Mouse (Mus musculus): Measurements from ENCODE around the gene AY358078. TPM values are rescaled to one million over a fixed set of nuclear protein-coding genes. Genes with fewer than 3 reads are reported as not detected.
"Not testable (repeated sequence)": the region's sequence is repeated elsewhere in the genome, so short reads cannot be mapped to it uniquely, and the experiment has no call there.

The AY358078 gene
- total and polyA plus RNA-seq, 3 experiments, result 0.26 TPM; not detected in 2

DNA sequence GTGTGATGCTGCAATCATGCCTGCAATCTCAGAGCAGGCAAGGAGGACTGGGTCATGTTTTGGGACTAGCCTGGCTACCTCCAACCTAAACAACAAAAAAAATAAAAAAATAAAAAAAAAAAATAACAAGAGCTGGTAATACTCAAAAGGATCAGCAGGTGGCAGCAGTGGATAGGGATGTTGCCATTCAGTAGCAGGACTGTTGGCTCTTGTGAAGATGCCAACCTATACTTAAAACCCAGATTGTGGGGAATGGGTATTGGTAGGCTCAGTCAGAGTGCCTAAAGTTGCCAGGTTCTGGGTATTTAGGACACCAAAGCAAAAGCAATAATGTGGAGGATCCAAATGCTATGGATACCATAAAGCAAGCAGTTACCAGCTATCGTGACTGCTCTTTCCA, 28.5 kb upstream of the AY358078 start:
- DNase-seq (ENCODE audit: extremely low read depth); H3K9me3 ChIP-seq (replicated peaks; ENCODE audit: low read length); H3K79me2 ChIP-seq (replicated peaks; ENCODE audit: control insufficient read depth, extremely low read depth, insufficient read depth, poor library complexity, severe bottlenecking); H3K27me3 ChIP-seq (replicated peaks); H3K36me3 ChIP-seq (replicated peaks in 1 of 2; ENCODE audit: control insufficient read depth in 1 of 2, insufficient read depth in 1 of 2, low read length in 1 of 2); H3K9ac ChIP-seq (ENCODE audit: insufficient read depth, low read depth); H3K4me1 ChIP-seq (ENCODE audit: control insufficient read depth in 1 of 2, insufficient read depth in 2 of 2); H3K27ac ChIP-seq (ENCODE audit: insufficient read depth, low read depth); H3K4me2 ChIP-seq (ENCODE audit: insufficient read depth, low read depth, poor library complexity, severe bottlenecking); dilution Hi-C loops (cut with MboI; ENCODE audit: extremely low pct_ligation_motif_present, extremely low pct_unique_long_range_greater_than_20kb, low sequenced_read_pairs); H3K4me3 ChIP-seq (replicated peaks in 1 of 3; ENCODE audit: low read depth in 2 of 3, low read length in 2 of 3, poor library complexity in 1 of 3): not testable (repeated sequence)
- in situ Hi-C loops (cut with MboI; ENCODE audit: low pct_ligation_motif_present, low pct_unique_long_range_greater_than_20kb, low sequenced_read_pairs), result loop anchor here (25.0 kb wide), 1 partner anchor 91 kb away; the partner anchor contains the start of gene Ear6
- peak; percentile 46 to 74 for TF ChIP-seq CTCF (conservative IDR thresholded peaks at IDR 0.05 in 1 of 2, IDR thresholded peaks at IDR 0.05 in 1 of 2; ENCODE audit: low read depth in 2 of 2, low read length in 2 of 2)
- peak; percentile 56 for TF ChIP-seq SMC3 (IDR thresholded peaks at IDR 0.05; ENCODE audit: low read depth, low read length)
- TF ChIP-seq ZC3H11A (IDR thresholded peaks at IDR 0.05; ENCODE audit: low read depth, low read length), result peak; percentile 14; the same call in 1 of the 2 replicates
- peak; percentile 69 for TF ChIP-seq RAD21 (IDR thresholded peaks at IDR 0.05; ENCODE audit: low read depth, low read length)
- peak; percentile 95 for TF ChIP-seq ZNF384 (IDR thresholded peaks at IDR 0.05; ENCODE audit: low read depth, low read length)

DNA sequence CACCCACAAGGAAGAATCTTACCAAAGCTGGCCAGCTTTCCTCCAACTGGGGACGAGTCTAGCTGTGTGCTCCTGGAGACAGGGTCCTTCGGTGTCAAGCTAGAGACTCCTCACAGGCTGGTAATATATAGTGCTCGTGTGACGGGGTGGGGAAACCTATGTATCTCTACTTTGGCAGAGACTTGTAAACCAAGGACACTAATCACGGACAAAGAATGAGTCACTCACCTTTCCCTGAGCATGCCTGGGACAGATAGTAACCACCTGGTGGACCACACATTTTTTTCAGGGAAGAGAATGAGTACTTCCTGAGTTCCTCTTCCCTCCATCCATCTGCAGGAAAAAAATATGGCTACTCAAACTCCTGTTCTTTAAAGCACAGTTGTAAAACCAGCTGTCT, 26.4 kb upstream of the AY358078 start, which contains the start of gene Ang4:
TSS of gene Ang4 (minus strand) at position 101 of the 400 bp plus-strand sequence.
- no peak within 1 kb of the TSS for H3K4me3 ChIP-seq (replicated peaks in 1 of 3; ENCODE audit: low read depth in 2 of 3, low read length in 2 of 3, poor library complexity in 1 of 3)
- H3K79me2 ChIP-seq (replicated peaks; ENCODE audit: control insufficient read depth, extremely low read depth, insufficient read depth, poor library complexity, severe bottlenecking), result no peaks in the 10 kb centered on the region
- TF ChIP-seq USF2 (conservative IDR thresholded peaks at IDR 0.05; ENCODE audit: low read depth, low read length) (no peak), TBP (conservative IDR thresholded peaks at IDR 0.05; ENCODE audit: low read depth, low read length) (no peak), JUN (IDR thresholded peaks at IDR 0.05; ENCODE audit: insufficient read depth, low read depth, low read length) (no peak), MAX (IDR thresholded peaks at IDR 0.05; ENCODE audit: low read length) (no peak), ZKSCAN1 (IDR thresholded peaks at IDR 0.05; ENCODE audit: borderline replicate concordance, low read depth, low read length) (no peak)
- no peaks in the 10 kb centered on the region for H3K4me1 ChIP-seq (ENCODE audit: control insufficient read depth in 1 of 2, insufficient read depth in 2 of 2)
- H3K27ac ChIP-seq (ENCODE audit: insufficient read depth, low read depth), result no peak within 1 kb of the TSS
- no peak within 1 kb of the TSS for H3K9ac ChIP-seq (ENCODE audit: insufficient read depth, low read depth)
- dilution Hi-C loops (cut with MboI; ENCODE audit: extremely low pct_ligation_motif_present, extremely low pct_unique_long_range_greater_than_20kb, low sequenced_read_pairs), result no loop called here
- H3K4me2 ChIP-seq (ENCODE audit: insufficient read depth, low read depth, poor library complexity, severe bottlenecking), result no peak within 1 kb of the TSS
- DNase-seq (ENCODE audit: extremely low read depth), result no peak
- no peaks in the 10 kb centered on the region for H3K36me3 ChIP-seq (replicated peaks in 1 of 2; ENCODE audit: control insufficient read depth in 1 of 2, insufficient read depth in 1 of 2, low read length in 1 of 2)
- no peaks in the 10 kb centered on the region for H3K9me3 ChIP-seq (replicated peaks; ENCODE audit: low read length)
- in situ Hi-C loops (cut with MboI; ENCODE audit: low pct_ligation_motif_present, low pct_unique_long_range_greater_than_20kb, low sequenced_read_pairs), result loop anchor here (25.0 kb wide), 1 partner anchor 89 kb away; the partner anchor contains the start of gene Ear6
- no peaks in the 10 kb centered on the region for H3K27me3 ChIP-seq (replicated peaks)

DNA sequence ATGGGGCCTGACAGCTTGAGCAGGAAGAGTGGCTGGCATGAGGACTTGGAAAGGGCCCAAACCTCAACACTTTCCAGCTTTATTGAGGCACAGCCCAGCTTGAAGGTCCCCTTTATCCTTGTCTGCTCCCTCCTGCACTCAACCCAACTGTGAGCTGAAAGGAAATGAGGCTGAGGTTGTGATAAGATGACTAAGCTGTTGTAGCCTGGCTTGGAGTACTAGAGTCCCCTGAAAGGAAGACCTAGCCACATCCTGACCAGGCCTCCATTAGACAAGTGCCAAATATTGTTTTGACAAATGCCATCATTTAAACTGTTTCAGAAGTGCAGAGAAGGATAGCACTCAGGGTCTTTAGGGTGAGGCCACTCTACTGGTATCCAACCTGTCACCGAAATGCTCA, 22.1 kb upstream of the AY358078 start:
- H3K27me3 ChIP-seq (replicated peaks), result no peaks in the 10 kb centered on the region
- dilution Hi-C loops (cut with MboI; ENCODE audit: extremely low pct_ligation_motif_present, extremely low pct_unique_long_range_greater_than_20kb, low sequenced_read_pairs), result no loop called here

More for the DNA sequence above, 22.1 kb upstream of the AY358078 start:
- in situ Hi-C loops (cut with MboI; ENCODE audit: low pct_ligation_motif_present, low pct_unique_long_range_greater_than_20kb, low sequenced_read_pairs), result no loop called here
- TF ChIP-seq SMC3 (IDR thresholded peaks at IDR 0.05; ENCODE audit: low read depth, low read length), result no peak
- no peak for TF ChIP-seq SIN3A (IDR thresholded peaks at IDR 0.05; ENCODE audit: low read length)
- TF ChIP-seq CTCF (conservative IDR thresholded peaks at IDR 0.05 in 1 of 2, IDR thresholded peaks at IDR 0.05 in 1 of 2; ENCODE audit: low read depth in 2 of 2, low read length in 2 of 2), result no peak
- no peak for TF ChIP-seq EP300 (IDR thresholded peaks at IDR 0.05; ENCODE audit: low read length)
- no peak for TF ChIP-seq BHLHE40 (IDR thresholded peaks at IDR 0.05; ENCODE audit: low read depth, low read length)
- TF ChIP-seq MAZ (IDR thresholded peaks at IDR 0.05; ENCODE audit: low read depth, low read length), result no peak
- TF ChIP-seq ELF1 (IDR thresholded peaks at IDR 0.05; ENCODE audit: low read depth, low read length), result no peak
- TF ChIP-seq NELFE (IDR thresholded peaks at IDR 0.05; ENCODE audit: low read depth, low read length), result no peak
- Histone ChIP-seq H3K9me3 (replicated peaks; ENCODE audit: low read length) (no peaks in the 10 kb centered on the region), H3K4me1 (ENCODE audit: control insufficient read depth in 1 of 2, insufficient read depth in 2 of 2) (no peaks in the 10 kb centered on the region), H3K4me3 (replicated peaks in 1 of 3; ENCODE audit: low read depth in 2 of 3, low read length in 2 of 3, poor library complexity in 1 of 3) (no peak overlapping the region), H3K79me2 (replicated peaks; ENCODE audit: control insufficient read depth, extremely low read depth, insufficient read depth, poor library complexity, severe bottlenecking) (no peaks in the 10 kb centered on the region), H3K4me2 (ENCODE audit: insufficient read depth, low read depth, poor library complexity, severe bottlenecking) (no peak overlapping the region), H3K27ac (ENCODE audit: insufficient read depth, low read depth) (no peak overlapping the region), H3K36me3 (replicated peaks in 1 of 2; ENCODE audit: control insufficient read depth in 1 of 2, insufficient read depth in 1 of 2, low read length in 1 of 2) (no peaks in the 10 kb centered on the region), H3K9ac (ENCODE audit: insufficient read depth, low read depth) (no peak overlapping the region)
- DNase-seq (ENCODE audit: extremely low read depth), result no peak

Data from CH12.LX (cell line).